Mouse (Mus musculus) large intestine, adult 2 months (tissue): ENCODE data around the gene Iffo2. TPM values are rescaled to one million over a fixed set of nuclear protein-coding genes. Genes with fewer than 3 reads are reported as not detected.
"Not testable (repeated sequence)": the region's sequence is repeated elsewhere in the genome, so short reads cannot be mapped to it uniquely, and the experiment has no call there.

Experiments
- DNase-seq: peaks from one replicate; pipeline ENCODE4 v3.0.0-alpha.2; 2012; ENCODE audit warnings: low read depth, low spot score
- WGBS: fragments of 180-500 bp; shearing (Covaris S2); methylation state at CpG from one replicate; pipeline ENCODE4 v1.1.7; 2018; 5-methylcytosine and 5-hydroxymethylcytosine counted together
- polyA plus RNA-seq: library from polyadenylated mRNA; depleted of rRNA; stranded (reverse); fragments of >200 nt; gene quantifications from 2 replicates; pipeline ENCODE4 v1.2.3, GENCODE M21; 2012; rRNA removed

The Iffo2 gene
- polyA plus RNA-seq: 2.6 and 3.2 TPM in 2 replicates

GRCm38 (mm10) chr4:139530248-139530647 lies at the start of gene Iffo2:
TSS of gene Iffo2 (plus strand) at chr4:139530548.
- DNase-seq: not testable (repeated sequence)
- 81% methylated on average over 5 of the region's 5 CpGs for WGBS

GRCm38 (mm10) chr4:139481400-139481799 lies 48.9 kb upstream of the Iffo2 start:
- peak; percentile 76 for DNase-seq
- WGBS: 45% methylated on average over 1 of the region's 1 CpGs

- WGBS: 73% methylated on average over 8 of the region's 8 CpGs
- no peak for DNase-seq
Observed at GRCm38 (mm10) chr4:139483461-139484105, 46.8 kb upstream of the Iffo2 start.

GRCm38 (mm10) chr4:139484496-139484895 lies 45.9 kb upstream of the Iffo2 start:
- DNase-seq: no peak
- WGBS: 73% methylated on average over 7 of the region's 7 CpGs

GRCm38 (mm10) chr4:139487085-139487484 lies 43.3 kb upstream of the Iffo2 start:
- WGBS: 81% methylated on average over 10 of the region's 10 CpGs
- DNase-seq: no peak

DNA sequence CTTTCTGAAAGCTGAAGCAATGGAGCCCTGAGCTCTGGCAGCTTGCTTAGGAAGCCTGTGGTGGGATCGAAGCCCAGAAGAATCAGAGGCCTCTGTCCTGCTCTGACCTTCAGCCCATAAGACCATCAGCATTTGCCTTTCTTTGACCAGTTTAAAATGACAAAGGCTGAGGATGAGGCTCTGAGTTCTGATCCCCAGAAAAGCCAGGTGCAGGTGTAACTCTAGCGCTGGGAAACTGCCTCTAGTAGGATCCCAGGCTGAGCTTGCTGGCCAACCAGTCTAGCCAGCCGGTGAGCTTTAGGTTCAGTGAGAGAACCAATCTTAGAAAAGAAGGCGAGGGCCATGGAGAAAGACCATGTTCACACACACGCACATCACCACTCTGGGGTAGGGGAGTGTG lies 42.0 kb upstream of the Iffo2 start:
- 90% methylated on average over 5 of the region's 5 CpGs for WGBS
- no peak for DNase-seq

DNA sequence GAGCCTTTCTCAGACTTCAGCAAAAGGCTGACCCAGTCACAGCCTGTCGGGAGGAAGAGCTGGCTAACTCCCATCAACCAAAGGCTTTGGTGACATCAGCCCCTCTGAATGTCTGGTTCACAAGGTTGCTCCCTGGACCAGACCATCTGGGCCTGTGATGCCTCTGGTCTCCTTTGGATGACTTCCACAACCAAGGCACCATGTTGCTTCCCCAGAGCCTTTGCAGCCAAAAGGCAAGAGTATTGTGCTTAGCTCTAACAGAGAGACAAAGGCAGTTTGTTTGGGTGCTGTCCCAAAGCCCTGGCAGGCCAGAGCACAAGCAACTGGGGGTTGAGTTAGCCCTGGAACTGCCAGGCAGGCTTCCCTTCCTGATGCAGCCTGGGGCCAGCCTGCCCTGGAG lies 40.4 kb upstream of the Iffo2 start:
- no peak for DNase-seq
- WGBS: 73% methylated on average over 1 of the region's 1 CpGs

DNA sequence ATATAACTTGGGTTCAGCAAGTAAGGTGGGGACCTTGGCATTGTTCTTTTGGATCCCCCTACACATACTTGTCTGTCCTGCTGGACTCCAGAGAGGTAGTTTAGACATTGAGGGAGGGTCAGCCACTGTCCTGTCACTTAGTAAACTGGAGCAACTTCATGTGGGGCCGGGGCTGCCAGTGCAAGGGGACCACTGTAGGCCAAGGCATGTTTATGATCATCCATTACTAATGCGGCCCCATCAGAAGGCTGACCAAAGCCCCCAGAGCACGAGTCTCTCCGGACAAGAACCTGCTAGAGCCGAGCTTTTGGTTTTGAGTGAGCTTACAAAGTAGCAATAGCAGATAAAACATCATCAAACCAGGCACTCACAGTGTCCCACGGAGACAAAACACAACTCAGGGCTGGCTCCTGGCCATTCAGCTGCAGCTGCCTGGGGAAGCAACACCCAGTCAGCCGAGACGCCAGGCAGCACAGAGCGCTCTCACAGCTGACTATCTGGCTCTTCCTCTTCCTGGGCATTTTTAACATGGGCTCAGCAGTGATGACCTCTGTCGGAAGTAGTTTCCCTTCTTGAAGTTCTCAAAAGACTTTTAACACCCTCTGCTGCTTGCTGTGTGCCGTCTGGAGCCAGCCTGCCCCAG lies 39.8 kb upstream of the Iffo2 start:
- no peak for DNase-seq
- 59% methylated on average over 11 of the region's 11 CpGs for WGBS

DNA sequence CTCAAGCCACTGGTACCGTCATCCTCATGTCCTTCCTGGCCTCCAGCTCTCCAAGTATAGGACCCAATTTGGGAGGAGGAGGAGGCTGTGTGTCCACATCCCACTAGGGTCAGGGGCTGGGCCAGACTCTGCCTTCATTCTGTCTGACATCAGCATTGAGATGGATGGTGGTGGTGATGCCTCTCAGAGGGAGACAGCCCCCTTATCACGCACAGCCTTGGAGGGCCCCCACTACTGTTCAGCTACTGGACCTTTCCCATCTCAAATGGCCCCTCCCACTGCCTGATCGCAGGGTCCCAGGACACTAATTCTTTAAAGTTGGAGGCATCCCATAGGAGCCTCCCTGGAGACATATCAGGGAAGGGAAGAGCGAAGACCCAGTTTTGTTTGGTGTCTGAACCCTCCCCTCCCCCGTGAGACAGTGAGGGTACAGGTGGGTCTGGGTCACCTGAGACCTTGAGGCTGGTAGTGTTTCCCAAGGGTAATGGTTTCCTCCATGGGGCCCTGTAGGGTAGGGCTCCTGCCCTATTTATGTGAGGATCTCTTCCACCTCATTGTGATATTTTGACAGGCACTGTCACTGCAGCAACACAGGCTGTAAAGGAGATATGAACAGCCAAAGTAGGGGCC lies 38.7 kb upstream of the Iffo2 start:
- 91% methylated on average over 5 of the region's 5 CpGs for WGBS
- DNase-seq: no peak

- WGBS: 70% methylated on average over 3 of the region's 3 CpGs
Observed at GRCm38 (mm10) chr4:139492258-139492833, 38.0 kb upstream of the Iffo2 start.

DNA sequence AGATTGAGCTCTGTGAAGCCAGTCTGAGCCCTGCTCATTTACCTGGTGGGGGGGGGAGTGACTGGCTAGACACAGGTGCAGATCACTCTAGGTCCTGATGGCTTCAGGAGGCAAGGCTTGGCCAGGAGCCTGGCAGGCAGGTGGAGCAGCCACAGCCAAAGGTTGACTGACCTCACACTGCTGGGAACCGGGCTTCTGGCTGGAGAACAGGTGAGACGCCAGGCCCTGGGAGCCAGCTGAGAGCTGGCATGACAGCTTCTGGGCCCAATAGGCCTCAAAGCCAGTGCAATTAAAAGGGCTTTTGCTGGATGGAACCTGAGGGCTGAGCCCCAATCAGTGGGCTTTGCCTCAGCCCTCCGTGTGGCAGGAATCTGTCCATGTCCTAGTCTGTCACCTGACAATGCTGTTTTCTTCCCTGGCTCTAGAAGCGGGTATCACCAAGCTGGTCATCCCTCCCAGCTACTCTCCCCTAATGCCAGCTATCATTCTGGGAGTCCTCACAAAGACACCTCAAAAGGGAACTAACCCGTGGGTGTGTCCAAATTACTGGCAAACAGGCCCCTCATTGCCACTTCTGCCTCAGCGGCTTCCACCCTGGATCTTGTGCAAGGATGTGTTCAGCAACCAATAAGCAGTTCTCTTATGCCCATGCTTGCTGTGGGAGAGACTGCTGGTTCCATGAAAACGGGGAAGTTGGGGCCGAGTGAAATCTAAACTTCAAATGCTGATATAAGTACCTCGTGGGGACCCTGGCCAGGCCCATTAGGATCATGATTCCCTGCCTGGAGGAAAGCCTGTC lies 36.9 kb upstream of the Iffo2 start:
- 41% methylated on average over 9 of the region's 9 CpGs for WGBS
- DNase-seq: no peak

More at GRCm38 (mm10) chr4:139492258-139492833, 38.0 kb upstream of the Iffo2 start:
- no peak for DNase-seq

- no peak for DNase-seq
- 79% methylated on average over 14 of the region's 14 CpGs for WGBS
Observed at GRCm38 (mm10) chr4:139500814-139501213, 29.5 kb upstream of the Iffo2 start.

- DNase-seq: no peak
- WGBS: 92% methylated on average over 6 of the region's 6 CpGs
Observed at GRCm38 (mm10) chr4:139501702-139502101, 28.6 kb upstream of the Iffo2 start.

- DNase-seq: no peak
- 70% methylated on average over 8 of the region's 8 CpGs for WGBS
Observed at GRCm38 (mm10) chr4:139503919-139504318, 26.4 kb upstream of the Iffo2 start.

- WGBS: 87% methylated on average over 4 of the region's 4 CpGs
- no peak for DNase-seq
Observed at GRCm38 (mm10) chr4:139505716-139506115, 24.6 kb upstream of the Iffo2 start.

DNA sequence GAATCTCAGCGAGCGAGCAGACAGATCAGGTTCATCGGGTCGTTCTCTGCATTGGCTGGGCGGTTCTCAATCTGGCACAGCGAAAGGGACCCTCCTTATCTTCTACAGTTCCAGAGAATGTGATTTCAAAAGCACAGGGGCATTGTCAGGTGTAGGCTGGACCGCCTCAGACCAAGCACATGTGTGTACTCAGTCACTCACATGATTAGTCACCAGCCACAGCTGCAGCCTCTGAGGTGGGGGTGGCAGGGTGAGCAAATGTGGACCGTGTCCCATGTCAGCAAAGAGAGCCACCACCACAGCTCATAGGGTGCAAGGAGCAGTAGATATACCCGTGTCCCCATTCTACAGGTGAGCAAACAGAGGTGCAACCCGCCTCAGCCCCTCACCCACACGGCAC lies 23.6 kb upstream of the Iffo2 start:
- 81% methylated on average over 11 of the region's 11 CpGs for WGBS
- DNase-seq: no peak

- DNase-seq: peak; percentile 57
- 22% methylated on average over 2 of the region's 2 CpGs for WGBS
Observed at GRCm38 (mm10) chr4:139509069-139509468, 21.3 kb upstream of the Iffo2 start.

- 60% methylated on average over 2 of the region's 2 CpGs for WGBS
- DNase-seq: no peak
Observed at GRCm38 (mm10) chr4:139511557-139511956, 18.8 kb upstream of the Iffo2 start.

GRCm38 (mm10) chr4:139512985-139513384 lies 17.4 kb upstream of the Iffo2 start:
- WGBS: 33% methylated on average over 2 of the region's 2 CpGs
- no peak for DNase-seq

- 74% methylated on average over 6 of the region's 6 CpGs for WGBS
- DNase-seq: no peak
Observed at GRCm38 (mm10) chr4:139519221-139519620, 11.1 kb upstream of the Iffo2 start.
